Mouse (Mus musculus): ENCODE data around the gene Usp34. TPM values are rescaled to one million over a fixed set of nuclear protein-coding genes. Genes with fewer than 3 reads are reported as not detected.
"Not testable (repeated sequence)": the region's sequence is repeated elsewhere in the genome, so short reads cannot be mapped to it uniquely, and the experiment has no call there.

Usp34 gene
- polyA plus RNA-seq, 1 experiment = 51.2 TPM

- H3K27ac ChIP-seq (ENCODE audit: insufficient read depth, low read length) = no peak overlapping the region
- TF ChIP-seq POLR2A (IDR thresholded peaks at IDR 0.05; ENCODE audit: extremely low read depth, insufficient read depth, low read length) = no peak
- TF ChIP-seq CTCF (IDR thresholded peaks at IDR 0.05; ENCODE audit: extremely low read depth, insufficient read depth, low read length) = no peak
- peaks cover 11% of the 10 kb centered on the region for H3K4me1 ChIP-seq (ENCODE audit: control insufficient read depth, insufficient read depth, low read length)
- peak overlapping the region; percentile 88 for H3K4me3 ChIP-seq (ENCODE audit: insufficient read depth, low read length)
Observed at GRCm38 (mm10) chr11:23496661-23497060, 190.0 kb downstream of the Usp34 start.

GRCm38 (mm10) chr11:23497335-23497717 is 190.6 kb downstream of the Usp34 start:
- Histone ChIP-seq H3K4me3 (ENCODE audit: insufficient read depth, low read length) (peak overlapping the region; percentile 88), H3K4me1 (ENCODE audit: control insufficient read depth, insufficient read depth, low read length) (peaks cover 11% of the 10 kb centered on the region), H3K27ac (ENCODE audit: insufficient read depth, low read length) (peak overlapping the region; percentile 94)
- peak; percentile 74; the same call in 1 of the 2 replicates for TF ChIP-seq POLR2A (IDR thresholded peaks at IDR 0.05; ENCODE audit: extremely low read depth, insufficient read depth, low read length)
- no peak for TF ChIP-seq CTCF (IDR thresholded peaks at IDR 0.05; ENCODE audit: extremely low read depth, insufficient read depth, low read length)

- Histone ChIP-seq H3K27ac (ENCODE audit: insufficient read depth, low read length) (peak within 1 kb of the TSS; percentile 94), H3K4me1 (ENCODE audit: control insufficient read depth, insufficient read depth, low read length) (peaks cover 11% of the 10 kb centered on the region), H3K4me3 (ENCODE audit: insufficient read depth, low read length) (peak within 1 kb of the TSS; percentile 88)
- TF ChIP-seq POLR2A (IDR thresholded peaks at IDR 0.05; ENCODE audit: extremely low read depth, insufficient read depth, low read length) = peak; percentile 45; the same call in 1 of the 2 replicates
- TF ChIP-seq CTCF (IDR thresholded peaks at IDR 0.05; ENCODE audit: extremely low read depth, insufficient read depth, low read length) = no peak
Observed at GRCm38 (mm10) chr11:23497718-23498509, 191.2 kb downstream of the Usp34 start, which contains the start of gene Ahsa2. Gene Ahsa2 (minus strand): TSS chr11:23498030.

- no peak overlapping the region for H3K27ac ChIP-seq (ENCODE audit: insufficient read depth, low read length)
- TF ChIP-seq CTCF (IDR thresholded peaks at IDR 0.05; ENCODE audit: extremely low read depth, insufficient read depth, low read length) = no peak
- no peak for TF ChIP-seq POLR2A (IDR thresholded peaks at IDR 0.05; ENCODE audit: extremely low read depth, insufficient read depth, low read length)
Observed at GRCm38 (mm10) chr11:23498609-23499008, 191.9 kb downstream of the Usp34 start.

GRCm38 (mm10) chr11:23504801-23505200 is 198.1 kb downstream of the Usp34 start:
- H3K4me3 ChIP-seq (ENCODE audit: insufficient read depth, low read length); H3K4me1 ChIP-seq (ENCODE audit: control insufficient read depth, insufficient read depth, low read length); H3K27ac ChIP-seq (ENCODE audit: insufficient read depth, low read length): not testable (repeated sequence)

More at GRCm38 (mm10) chr11:23498609-23499008, 191.9 kb downstream of the Usp34 start:
- Histone ChIP-seq H3K4me3 (ENCODE audit: insufficient read depth, low read length) (no peak overlapping the region; the same call in 1 of the 2 replicates), H3K4me1 (ENCODE audit: control insufficient read depth, insufficient read depth, low read length) (peaks cover 11% of the 10 kb centered on the region)

- H3K4me3 ChIP-seq (ENCODE audit: insufficient read depth, low read length); H3K27ac ChIP-seq (ENCODE audit: insufficient read depth, low read length); H3K4me1 ChIP-seq (ENCODE audit: control insufficient read depth, insufficient read depth, low read length): not testable (repeated sequence)
Observed at GRCm38 (mm10) chr11:23514785-23515184, 208.1 kb downstream of the Usp34 start.

- Histone ChIP-seq H3K4me3 (ENCODE audit: insufficient read depth, low read length) (no peak overlapping the region), H3K4me1 (ENCODE audit: control insufficient read depth, insufficient read depth, low read length) (no peaks in the 10 kb centered on the region), H3K27ac (ENCODE audit: insufficient read depth, low read length) (no peak overlapping the region)
- TF ChIP-seq CTCF (IDR thresholded peaks at IDR 0.05; ENCODE audit: extremely low read depth, insufficient read depth, low read length) (no peak), POLR2A (IDR thresholded peaks at IDR 0.05; ENCODE audit: extremely low read depth, insufficient read depth, low read length) (no peak)
Observed at GRCm38 (mm10) chr11:23515315-23515714, 208.6 kb downstream of the Usp34 start.

GRCm38 (mm10) chr11:23518981-23519380 is 212.3 kb downstream of the Usp34 start:
- H3K27ac ChIP-seq (ENCODE audit: insufficient read depth, low read length) = no peak overlapping the region
- no peak overlapping the region for H3K4me3 ChIP-seq (ENCODE audit: insufficient read depth, low read length)
- TF ChIP-seq CTCF (IDR thresholded peaks at IDR 0.05; ENCODE audit: extremely low read depth, insufficient read depth, low read length) (no peak), POLR2A (IDR thresholded peaks at IDR 0.05; ENCODE audit: extremely low read depth, insufficient read depth, low read length) (no peak)
- H3K4me1 ChIP-seq (ENCODE audit: control insufficient read depth, insufficient read depth, low read length) = no peaks in the 10 kb centered on the region

GRCm38 (mm10) chr11:23520473-23521205 is 213.9 kb downstream of the Usp34 start, which contains the start of gene 1700093K21Rik:
Gene 1700093K21Rik (minus strand): TSS chr11:23521155.
- TF ChIP-seq CTCF (IDR thresholded peaks at IDR 0.05; ENCODE audit: extremely low read depth, insufficient read depth, low read length) (no peak), POLR2A (IDR thresholded peaks at IDR 0.05; ENCODE audit: extremely low read depth, insufficient read depth, low read length) (no peak)
- H3K4me1 ChIP-seq (ENCODE audit: control insufficient read depth, insufficient read depth, low read length) = no peaks in the 10 kb centered on the region
- H3K4me3 ChIP-seq (ENCODE audit: insufficient read depth, low read length) = no peak within 1 kb of the TSS
- H3K27ac ChIP-seq (ENCODE audit: insufficient read depth, low read length) = no peak within 1 kb of the TSS

- Histone ChIP-seq H3K27ac (ENCODE audit: insufficient read depth, low read length) (no peak overlapping the region), H3K4me3 (ENCODE audit: insufficient read depth, low read length) (no peak overlapping the region), H3K4me1 (ENCODE audit: control insufficient read depth, insufficient read depth, low read length) (no peaks in the 10 kb centered on the region)
- no peak for TF ChIP-seq POLR2A (IDR thresholded peaks at IDR 0.05; ENCODE audit: extremely low read depth, insufficient read depth, low read length)
- no peak for TF ChIP-seq CTCF (IDR thresholded peaks at IDR 0.05; ENCODE audit: extremely low read depth, insufficient read depth, low read length)
Observed at GRCm38 (mm10) chr11:23537446-23537845, 230.8 kb downstream of the Usp34 start.

Other genes with a start within 250 kb of the Usp34 start
- gene Xpo1, start 50.9 kb upstream of the Usp34 start, polyA plus RNA-seq (2012; rRNA removed) = 32.8 and 33.9 TPM in 2 replicates
- gene Ahsa2, start 191.1 kb downstream of the Usp34 start, polyA plus RNA-seq (2012; rRNA removed) = 39.0 and 40.0 TPM in 2 replicates
- 0.66 and 0.90 TPM in 2 replicates for gene 1700093K21Rik, start 214.3 kb downstream of the Usp34 start, polyA plus RNA-seq (2012; rRNA removed)